32 mouse cellular contexts compared by ENCODE assay signal in genomic region chr4:27979781-27980180, GRCm38 (mm10).
DNase-seq lines count a peak whose midpoint lies in the region; ATAC-seq and TF ChIP-seq lines count a peak whose summit lies in the region.
"Had no signal": no experiment of that assay in that cellular context is flagged by ENCODE, and none has a peak within 500 bp of the region (broad histone marks: within the 10 kb centered on the region; RNA-seq: fewer than 3 reads in every experiment).

No protein-coding gene starts in this region.

- no peak for ATAC-seq in lung, embryonic 14.5 days (ENCODE audit: insufficient read depth)
- ATAC-seq in forebrain, embryonic 12.5 days (ENCODE audit: low FRiP score), result no peak; the same call in 1 of the 2 replicates
- peak; percentile 61 for ATAC-seq in forebrain, embryonic 16.5 days
- ATAC-seq in midbrain, embryonic 14.5 days (ENCODE audit: low FRiP score, low TSS enrichment), result no peak
- ATAC-seq in stomach, postnatal 0 days (ENCODE audit: low FRiP score, low TSS enrichment), result no peak
- ATAC-seq: inflammation-experienced regulatory T-cells, adult 6 months; lung, postnatal 0 days had no signal

- H3K27ac ChIP-seq in lung, embryonic 14.5 days (ENCODE audit: low read depth), result no peak overlapping the region
- H3K27ac ChIP-seq in forebrain, embryonic 12.5 days, result no peak overlapping the region
- H3K27ac ChIP-seq in forebrain, embryonic 16.5 days (ENCODE audit: low read length), result no peak overlapping the region
- H3K27ac ChIP-seq in midbrain, embryonic 14.5 days (replicated peaks; ENCODE audit: low read depth, low read length), result no peak overlapping the region
- H3K27ac ChIP-seq in stomach, postnatal 0 days (replicated peaks), result no peak overlapping the region
- H3K27ac ChIP-seq: embryonic facial prominence, embryonic 13.5 days; hindbrain, embryonic 10.5 days; hindbrain, embryonic 15.5 days; kidney, embryonic 15.5 days; layer of hippocampus, adult 2 months; left cerebral cortex, adult 2 months; limb, embryonic 12.5 days; neural tube, embryonic 15.5 days had no signal

- H3K4me1 ChIP-seq in lung, embryonic 14.5 days (ENCODE audit: insufficient read depth), result no peaks in the 10 kb centered on the region
- no peaks in the 10 kb centered on the region for H3K4me1 ChIP-seq in lung, adult 2 months (ENCODE audit: control insufficient read depth, insufficient read depth, low read length)
- no peaks in the 10 kb centered on the region; the same call in 1 of the 2 replicates for H3K4me1 ChIP-seq in forebrain, embryonic 12.5 days
- peaks cover 2% of the 10 kb centered on the region for H3K4me1 ChIP-seq in forebrain, embryonic 16.5 days (replicated peaks; ENCODE audit: control insufficient read depth, insufficient read depth, low read length)
- no peaks in the 10 kb centered on the region for H3K4me1 ChIP-seq in midbrain, embryonic 14.5 days (ENCODE audit: control insufficient read depth, insufficient read depth, low read length)
- no peaks in the 10 kb centered on the region for H3K4me1 ChIP-seq in stomach, postnatal 0 days (replicated peaks; ENCODE audit: control insufficient read depth, insufficient read depth)
- H3K4me1 ChIP-seq: embryonic facial prominence, embryonic 13.5 days; hindbrain, embryonic 15.5 days; kidney, embryonic 15.5 days; limb, embryonic 12.5 days; megakaryocyte, embryonic 14.5 days; neural tube, embryonic 15.5 days had no signal

- no peak for TF ChIP-seq EP300 in stomach, postnatal 0 days (optimal IDR thresholded peaks at IDR 0.05)

- H3K9me3 ChIP-seq in lung, embryonic 14.5 days (ENCODE audit: low read depth, low read length), result no peaks in the 10 kb centered on the region
- H3K9me3 ChIP-seq in forebrain, embryonic 12.5 days, result no peaks in the 10 kb centered on the region
- H3K9me3 ChIP-seq in forebrain, embryonic 16.5 days (ENCODE audit: control insufficient read depth, low read length), result no peaks in the 10 kb centered on the region
- H3K9me3 ChIP-seq in midbrain, embryonic 14.5 days (ENCODE audit: control insufficient read depth, low read length), result no peaks in the 10 kb centered on the region
- H3K9me3 ChIP-seq in stomach, postnatal 0 days (ENCODE audit: control insufficient read depth, low read length), result no peaks in the 10 kb centered on the region
- H3K9me3 ChIP-seq: embryonic facial prominence, embryonic 13.5 days; hindbrain, embryonic 10.5 days; hindbrain, embryonic 15.5 days; kidney, embryonic 15.5 days; limb, embryonic 12.5 days; megakaryocyte, embryonic 14.5 days; neural tube, embryonic 15.5 days had no signal

- no peaks in the 10 kb centered on the region for H3K27me3 ChIP-seq in lung, embryonic 14.5 days (ENCODE audit: insufficient read depth, low read length)
- H3K27me3 ChIP-seq in forebrain, embryonic 12.5 days, result peaks cover under 1% of the 10 kb centered on the region; the same call in 1 of the 2 replicates
- no peaks in the 10 kb centered on the region for H3K27me3 ChIP-seq in forebrain, embryonic 16.5 days (replicated peaks; ENCODE audit: control insufficient read depth, insufficient read depth, low read length)
- peaks cover 35% of the 10 kb centered on the region; the same call in 1 of the 2 replicates for H3K27me3 ChIP-seq in midbrain, embryonic 14.5 days (ENCODE audit: control insufficient read depth, insufficient read depth, low read length)
- H3K27me3 ChIP-seq in stomach, postnatal 0 days (ENCODE audit: control insufficient read depth, insufficient read depth, low read length), result no peaks in the 10 kb centered on the region
- H3K27me3 ChIP-seq: embryonic facial prominence, embryonic 13.5 days; hindbrain, embryonic 15.5 days; kidney, embryonic 15.5 days; limb, embryonic 12.5 days; megakaryocyte, embryonic 14.5 days; neural tube, embryonic 15.5 days had no signal

- 73% methylated on average over 10 of the region's 10 CpGs for WGBS in lung, embryonic 14.5 days
- WGBS in lung, adult 2 months, result 65% methylated on average over 10 of the region's 10 CpGs
- 26% methylated on average over 10 of the region's 10 CpGs for WGBS in forebrain, embryonic 12.5 days
- WGBS in forebrain, embryonic 16.5 days, result 25% methylated on average over 10 of the region's 10 CpGs
- WGBS in midbrain, embryonic 14.5 days, result 18% methylated on average over 10 of the region's 10 CpGs
- WGBS in stomach, postnatal 0 days, result 65% methylated on average over 10 of the region's 10 CpGs

- H3K36me3 ChIP-seq in lung, embryonic 14.5 days (ENCODE audit: insufficient read depth), result no peaks in the 10 kb centered on the region
- no peaks in the 10 kb centered on the region for H3K36me3 ChIP-seq in forebrain, embryonic 12.5 days (replicated peaks)
- no peaks in the 10 kb centered on the region for H3K36me3 ChIP-seq in forebrain, embryonic 16.5 days (ENCODE audit: control insufficient read depth, insufficient read depth)
- no peaks in the 10 kb centered on the region for H3K36me3 ChIP-seq in midbrain, embryonic 14.5 days (ENCODE audit: control insufficient read depth, insufficient read depth, low read length)
- no peaks in the 10 kb centered on the region for H3K36me3 ChIP-seq in stomach, postnatal 0 days (ENCODE audit: control insufficient read depth, insufficient read depth, low read length)
- H3K36me3 ChIP-seq: embryonic facial prominence, embryonic 13.5 days; hindbrain, embryonic 10.5 days; hindbrain, embryonic 15.5 days; kidney, embryonic 15.5 days; limb, embryonic 12.5 days; neural tube, embryonic 15.5 days had no signal

- H3K4me2 ChIP-seq in lung, embryonic 14.5 days, result no peak overlapping the region
- H3K4me2 ChIP-seq in forebrain, embryonic 12.5 days, result peak overlapping the region; percentile 24; the same call in 1 of the 2 replicates
- no peak overlapping the region for H3K4me2 ChIP-seq in forebrain, embryonic 16.5 days (ENCODE audit: low read length)
- peak overlapping the region; percentile 26 for H3K4me2 ChIP-seq in midbrain, embryonic 14.5 days (ENCODE audit: low read length)
- no peak overlapping the region for H3K4me2 ChIP-seq in stomach, postnatal 0 days (replicated peaks; ENCODE audit: low read depth)
- H3K4me2 ChIP-seq: embryonic facial prominence, embryonic 13.5 days; hindbrain, embryonic 15.5 days; kidney, embryonic 15.5 days; limb, embryonic 12.5 days; liver, embryonic 11.5 days; neural tube, embryonic 15.5 days had no signal

- peak; percentile 9 for DNase-seq in lung, embryonic 14.5 days
- DNase-seq in lung, adult 2 months, result no peak
- DNase-seq in midbrain, embryonic 14.5 days, result peak; percentile 62
- DNase-seq in stomach, postnatal 0 days (ENCODE audit: low spot score), result no peak
- no peak for DNase-seq in kidney, postnatal 10 days
- DNase-seq in heart, adult 9 months (ENCODE audit: low spot score in 2 of 2), result no peak
- DNase-seq: adrenal gland, postnatal 14 days; cerebellum, adult 2 months; cerebellum, postnatal 25 days; embryo, embryonic 11 days; gastrocnemius, postnatal 10 days; heart, postnatal 14 days; kidney, adult 18-20 months; kidney, postnatal 36 days; lung, postnatal 4 days; retina, postnatal 1 day; right cerebral cortex, postnatal 25 days; thymus, postnatal 14 days had no signal

- TF ChIP-seq CTCF in lung, embryonic 14.5 days (IDR thresholded peaks at IDR 0.05; ENCODE audit: low read depth), result no peak
- no peak for TF ChIP-seq CTCF in lung, adult 2 months (IDR thresholded peaks at IDR 0.05; ENCODE audit: insufficient read depth, low read length)
- TF ChIP-seq CTCF in stomach, postnatal 0 days (IDR thresholded peaks at IDR 0.05; ENCODE audit: low read depth), result no peak

- H3K9ac ChIP-seq in lung, embryonic 14.5 days, result no peak overlapping the region
- H3K9ac ChIP-seq in forebrain, embryonic 12.5 days, result no peak overlapping the region
- no peak overlapping the region for H3K9ac ChIP-seq in forebrain, embryonic 16.5 days (replicated peaks; ENCODE audit: low read depth, low read length)
- no peak overlapping the region for H3K9ac ChIP-seq in midbrain, embryonic 14.5 days (replicated peaks; ENCODE audit: low read length)
- no peak overlapping the region for H3K9ac ChIP-seq in stomach, postnatal 0 days (ENCODE audit: low read length)
- H3K9ac ChIP-seq: embryonic facial prominence, embryonic 13.5 days; hindbrain, embryonic 15.5 days; kidney, embryonic 15.5 days; limb, embryonic 12.5 days; neural tube, embryonic 15.5 days had no signal

- H3K4me3 ChIP-seq in lung, embryonic 14.5 days (ENCODE audit: low read depth, low read length), result no peak overlapping the region
- H3K4me3 ChIP-seq in lung, adult 2 months (replicated peaks; ENCODE audit: extremely low read depth, low read depth, low read length), result no peak overlapping the region
- no peak overlapping the region for H3K4me3 ChIP-seq in forebrain, embryonic 12.5 days (replicated peaks)
- no peak overlapping the region for H3K4me3 ChIP-seq in forebrain, embryonic 16.5 days (replicated peaks; ENCODE audit: low read length)
- H3K4me3 ChIP-seq in midbrain, embryonic 14.5 days (replicated peaks; ENCODE audit: low read depth, low read length), result no peak overlapping the region
- no peak overlapping the region for H3K4me3 ChIP-seq in stomach, postnatal 0 days (ENCODE audit: low read depth, low read length)
- H3K4me3 ChIP-seq: embryonic facial prominence, embryonic 13.5 days; hindbrain, embryonic 10.5 days; hindbrain, embryonic 15.5 days; kidney, embryonic 15.5 days; layer of hippocampus, adult 2 months; left cerebral cortex, adult 2 months; limb, embryonic 12.5 days; megakaryocyte, embryonic 14.5 days; neural tube, embryonic 15.5 days had no signal

- TF ChIP-seq POLR2A in lung, adult 2 months (IDR thresholded peaks at IDR 0.05; ENCODE audit: borderline replicate concordance, extremely low read depth, low read depth, low read length), result no peak

Comparison
In these comparisons a context has a peak if more than half of its experiments do, and no peak if none do; other contexts are left out.
1. DNase-seq: peak in lung, embryonic 14.5 days (single experiment) and midbrain, embryonic 14.5 days (single experiment); none in lung, adult 2 months (single experiment), stomach, postnatal 0 days (single experiment), kidney, postnatal 10 days (single experiment) and heart, adult 9 months (0 of 2).
2. H3K4me2 ChIP-seq: peak in forebrain, embryonic 12.5 days (single experiment) and midbrain, embryonic 14.5 days (single experiment); none in lung, embryonic 14.5 days (single experiment), forebrain, embryonic 16.5 days (single experiment) and stomach, postnatal 0 days (single experiment).